ENCODE assay signal across 8 mouse cellular contexts in genomic region chr19:8880311-8881033, GRCm38 (mm10). TPM values are rescaled to one million over a fixed set of nuclear protein-coding genes. Genes with fewer than 3 reads are reported as not detected.
DNase-seq lines count a peak whose midpoint lies in the region; ATAC-seq lines count a peak whose summit lies in the region.

Uqcc3 (minus strand) TSS chr19:8880923.

- H3K4me3 ChIP-seq in hindbrain, embryonic 13.5 days: peak within 1 kb of the TSS; percentile 81

- H3K4me1 ChIP-seq in hindbrain, embryonic 13.5 days (replicated peaks): peaks cover 16% of the 10 kb centered on the region

- ATAC-seq in hindbrain, embryonic 13.5 days (ENCODE audit: low FRiP score): peak; percentile 97

- peak; percentile 94 for DNase-seq in R1 (ENCODE audit: low read depth, low spot score)
- DNase-seq in cerebellum, postnatal 25 days: peak; percentile 89 to 92
- DNase-seq in frontal cortex, postnatal 25 days (ENCODE audit: low spot score in 2 of 2): peak; percentile 77 to 82
- peak; percentile 78 for DNase-seq in layer of hippocampus, postnatal 25 days (ENCODE audit: extremely low spot score in 1 of 2, low spot score in 1 of 2)
- peak; percentile 90 for DNase-seq in lung, postnatal 14 days
- peak; percentile 88 for DNase-seq in ovary, postnatal 36 days (ENCODE audit: low spot score)
- DNase-seq in thymus, postnatal 14 days: peak; percentile 94

- H3K27ac ChIP-seq in hindbrain, embryonic 13.5 days: peak within 1 kb of the TSS; percentile 91

- peak within 1 kb of the TSS; percentile 95 for H3K9ac ChIP-seq in hindbrain, embryonic 13.5 days

- peak within 1 kb of the TSS; percentile 68 for H3K4me2 ChIP-seq in hindbrain, embryonic 13.5 days

- peaks cover 17% of the 10 kb centered on the region for H3K36me3 ChIP-seq in hindbrain, embryonic 13.5 days

- H3K9me3 ChIP-seq in hindbrain, embryonic 13.5 days: no peaks in the 10 kb centered on the region

- WGBS in hindbrain, embryonic 13.5 days: under 1% methylated on average over 42 of the region's 42 CpGs

- H3K27me3 ChIP-seq in hindbrain, embryonic 13.5 days: no peaks in the 10 kb centered on the region

RNA-seq across cellular contexts. Expression of gene Uqcc3, which starts in this region (rescaled TPM):
- polyA plus RNA-seq in hindbrain, embryonic 13.5 days (2015; fragmentation: Nextera tagmentation; extraction: Ambion mirVana): 71.0 and 72.3 TPM in 2 replicates
- 10 to 100 TPM; 31.2 to 36.4 TPM for total RNA-seq in layer of hippocampus, postnatal 25 days (2021)

Comparison
In these comparisons a context has a peak if more than half of its experiments do, and no peak if none do; other contexts are left out.
1. Peak in every context shown above with its lines: DNase-seq, ATAC-seq, H3K4me3 ChIP-seq and H3K27ac ChIP-seq.